Mouse (Mus musculus) kidney, postnatal 0 days (tissue): ENCODE measurements around the gene Pbx2. TPM values are rescaled to one million over a fixed set of nuclear protein-coding genes. Genes with fewer than 3 reads are reported as not detected.

Experiments used
- ATAC-seq: fragments of 200-750 bp; cut with Nextera tagmentation; replicated peaks from 2 replicates; pipeline ENCODE4 v1.8.0; 2017; ENCODE audit warnings: low read depth, moderate number of reproducible peaks, moderate TSS enrichment, moderate library complexity; ENCODE audit not compliant: low FRiP score
- DNase-seq: peaks from one replicate; pipeline ENCODE4 v3.0.0-alpha.2; 2016; ENCODE audit warnings: low spot score
- H3K27ac ChIP-seq: fragments of 300-500 bp; sonication (generic); 2 replicates; pipeline ENCODE4 v1.5.1; 2014; ENCODE audit warnings: mild to moderate bottlenecking
- H3K27me3 ChIP-seq: fragments of 300-500 bp; sonication (generic); 2 replicates; pipeline ENCODE4 v1.6.1; 2014; ENCODE audit warnings: low read length, mixed read lengths; ENCODE audit not compliant: insufficient read depth
- H3K36me3 ChIP-seq: fragments of 300-500 bp; sonication (generic); 2 replicates; pipeline ENCODE4 v1.6.1; 2014; ENCODE audit warnings: low read length, mixed read lengths; ENCODE audit not compliant: insufficient read depth
- H3K4me1 ChIP-seq: fragments of 300-500 bp; sonication (generic); replicated peaks from 2 replicates; pipeline ENCODE4 v1.6.1; 2014; ENCODE audit warnings: antibody characterized with exemption, low read length, mixed read lengths; ENCODE audit not compliant: insufficient read depth
- H3K4me2 ChIP-seq: fragments of 300-500 bp; sonication (generic); 2 replicates; pipeline ENCODE4 v1.6.1; 2014; ENCODE audit warnings: mild to moderate bottlenecking, low read length, moderate library complexity, mixed read lengths
- H3K4me3 ChIP-seq: fragments of 300-500 bp; sonication (generic); replicated peaks from 2 replicates; pipeline ENCODE4 v1.5.1; 2014; ENCODE audit warnings: low read depth, low read length
- H3K9ac ChIP-seq: fragments of 300-500 bp; sonication (generic); 2 replicates; pipeline ENCODE4 v1.6.1; 2014; ENCODE audit warnings: low read depth, low read length
- H3K9me3 ChIP-seq: fragments of 300-500 bp; sonication (generic); replicated peaks from 2 replicates; pipeline ENCODE4 v1.6.1; 2016; ENCODE audit warnings: low read length, inconsistent platforms, mixed read lengths
- CTCF ChIP-seq: IDR thresholded peaks from 2 replicates; pipeline ENCODE4 v1.5.1; 2016; ENCODE audit warnings: antibody characterized with exemption, low read depth, mild to moderate bottlenecking, moderate library complexity
- WGBS: fragments of 180-500 bp; shearing (Covaris S2); extraction: QIAGEN DNeasy Blood & Tissue Kit; methylation state at CpG from one replicate; pipeline ENCODE4 v1.1.7; 2014; 5-methylcytosine and 5-hydroxymethylcytosine counted together
- polyA plus RNA-seq: library from polyadenylated mRNA; unstranded; fragments of >200 nt; fragmentation: Nextera tagmentation; extraction: Ambion mirVana; gene quantifications from 2 replicates; pipeline ENCODE4 v1.2.1, GENCODE M21; 2015

Pbx2 gene
- polyA plus RNA-seq, 1 experiment from 2014 or later: 13.0 TPM

GRCm38 (mm10) chr17:34613054-34613645 is 22.1 kb downstream of the Pbx2 start:
- no peak overlapping the region; the same call in 1 of the 2 replicates for H3K27ac ChIP-seq
- WGBS: 78% methylated on average over 10 of the region's 11 CpGs
- no peak overlapping the region for H3K4me2 ChIP-seq
- ATAC-seq (no peak), DNase-seq (no peak)
- TF ChIP-seq CTCF: no peak
- H3K9ac ChIP-seq: no peak overlapping the region
- no peaks in the 10 kb centered on the region for H3K9me3 ChIP-seq
- peaks cover 51% of the 10 kb centered on the region for H3K36me3 ChIP-seq
- no peak overlapping the region for H3K4me3 ChIP-seq
- 0 out of 2 replicates have a peak, but pooled peaks cover 5% of the 10 kb centered on the region for H3K4me1 ChIP-seq
- H3K27me3 ChIP-seq: no peaks in the 10 kb centered on the region

- Histone ChIP-seq H3K4me1 (no peaks in the 10 kb centered on the region), H3K27ac (no peak overlapping the region), H3K9me3 (no peaks in the 10 kb centered on the region), H3K27me3 (no peaks in the 10 kb centered on the region), H3K4me3 (no peak overlapping the region), H3K36me3 (peaks cover 51% of the 10 kb centered on the region), H3K4me2 (no peak overlapping the region), H3K9ac (no peak overlapping the region)
- DNase-seq (no peak), ATAC-seq (no peak)
- no peak for TF ChIP-seq CTCF
- 91% methylated on average over 10 of the region's 10 CpGs for WGBS
Observed at GRCm38 (mm10) chr17:34613830-34614229, 22.8 kb downstream of the Pbx2 start.

GRCm38 (mm10) chr17:34615871-34616270 is 24.8 kb downstream of the Pbx2 start, which contains the start of gene Egfl8:
Gene Egfl8, minus strand, starts transcription at chr17:34615971.
- no peak within 1 kb of the TSS for H3K9ac ChIP-seq
- 74% methylated on average over 6 of the region's 6 CpGs for WGBS
- H3K4me3 ChIP-seq: no peak within 1 kb of the TSS
- peaks cover 47% of the 10 kb centered on the region for H3K36me3 ChIP-seq
- no peaks in the 10 kb centered on the region for H3K27me3 ChIP-seq
- no peak for TF ChIP-seq CTCF
- H3K9me3 ChIP-seq: no peaks in the 10 kb centered on the region
- no peak within 1 kb of the TSS for H3K4me2 ChIP-seq
- ATAC-seq: no peak
- 0 out of 2 replicates have a peak within 1 kb of the TSS, but pooled peaks have one; percentile 8 for H3K27ac ChIP-seq
- H3K4me1 ChIP-seq: no peaks in the 10 kb centered on the region
- no peak for DNase-seq

- peak; percentile 66 for DNase-seq
- 17% methylated on average over 6 of the region's 6 CpGs for WGBS
- H3K36me3 ChIP-seq: peaks cover 41% of the 10 kb centered on the region
Observed at GRCm38 (mm10) chr17:34618999-34619398, 27.9 kb downstream of the Pbx2 start.

GRCm38 (mm10) chr17:34621006-34621405 is 29.9 kb downstream of the Pbx2 start:
- no peak for ATAC-seq
- Histone ChIP-seq H3K27ac (peak overlapping the region; percentile 13; the same call in 1 of the 2 replicates), H3K9ac (no peak overlapping the region), H3K36me3 (peaks cover 29% of the 10 kb centered on the region), H3K4me3 (no peak overlapping the region), H3K9me3 (no peaks in the 10 kb centered on the region), H3K27me3 (no peaks in the 10 kb centered on the region), H3K4me2 (no peak overlapping the region), H3K4me1 (0 out of 2 replicates have a peak, but pooled peaks cover under 1% of the 10 kb centered on the region)
- TF ChIP-seq CTCF: no peak
- DNase-seq: no peak
- 85% methylated on average over 8 of the region's 8 CpGs for WGBS

More at GRCm38 (mm10) chr17:34618999-34619398, 27.9 kb downstream of the Pbx2 start:
- no peaks in the 10 kb centered on the region for H3K27me3 ChIP-seq
- no peak overlapping the region for H3K9ac ChIP-seq
- no peak overlapping the region for H3K4me2 ChIP-seq
- H3K27ac ChIP-seq: no peak overlapping the region
- H3K9me3 ChIP-seq: no peaks in the 10 kb centered on the region
- H3K4me3 ChIP-seq: no peak overlapping the region
- H3K4me1 ChIP-seq: no peaks in the 10 kb centered on the region
- no peak for ATAC-seq
- TF ChIP-seq CTCF: peak; percentile 87

GRCm38 (mm10) chr17:34623161-34623560 is 32.1 kb downstream of the Pbx2 start:
- ATAC-seq (no peak), DNase-seq (no peak)
- Histone ChIP-seq H3K4me2 (no peak overlapping the region), H3K4me1 (peaks cover 11% of the 10 kb centered on the region; the same call in 1 of the 2 replicates), H3K27ac (no peak overlapping the region), H3K36me3 (peaks cover 20% of the 10 kb centered on the region), H3K27me3 (no peaks in the 10 kb centered on the region), H3K9me3 (no peaks in the 10 kb centered on the region), H3K4me3 (no peak overlapping the region), H3K9ac (no peak overlapping the region)
- peak; percentile 52 for TF ChIP-seq CTCF
- WGBS: 80% methylated on average over 9 of the region's 9 CpGs
